Mouse (Mus musculus) CH12.LX (cell line): ENCODE measurements around the gene Anpep. TPM values are rescaled to one million over a fixed set of nuclear protein-coding genes. Genes with fewer than 3 reads are reported as not detected.

Experiments
- DNase-seq: peaks from one replicate; pipeline ENCODE4 v3.0.0-alpha.2; 2013; ENCODE audit errors: extremely low read depth
- H3K27ac ChIP-seq: 2 replicates; pipeline ENCODE4 v1.5.1; 2012; ENCODE audit warnings: low read depth, mild to moderate bottlenecking, control low read depth, moderate library complexity; ENCODE audit not compliant: insufficient read depth
- H3K27me3 ChIP-seq: replicated peaks from 2 replicates; pipeline ENCODE3; 2012; ENCODE audit warnings: inconsistent platforms
- H3K36me3 ChIP-seq, 2 experiments: replicated peaks in 1 of 2; 2 replicates each; pipeline versions ENCODE3 to v1.6.1; 2012; ENCODE audit warnings: inconsistent platforms in 1 of 2, low read length in 1 of 2, mild to moderate bottlenecking in 1 of 2, mixed read lengths in 1 of 2, moderate library complexity in 1 of 2; ENCODE audit not compliant: control insufficient read depth in 1 of 2, insufficient read depth in 1 of 2
- H3K4me1 ChIP-seq, 2 experiments: 2 replicates each; pipeline ENCODE4 v1.6.1; 2012; ENCODE audit warnings: inconsistent platforms in 1 of 2, moderate library complexity in 1 of 2; ENCODE audit not compliant: insufficient read depth in 2 of 2, control insufficient read depth in 1 of 2
- H3K4me2 ChIP-seq: 2 replicates; pipeline ENCODE4 v1.6.1; 2012; ENCODE audit warnings: low read depth, mild to moderate bottlenecking, control low read depth; ENCODE audit not compliant: poor library complexity, insufficient read depth, severe bottlenecking
- H3K4me3 ChIP-seq, 3 experiments: fragments of 150-350 bp in 1 of 3; sonication (generic) in 1 of 3; replicated peaks in 1 of 3; 2 replicates each; pipeline versions ENCODE3 to v1.5.1; 2011 to 2012; ENCODE audit warnings: low read depth in 2 of 3, low read length in 2 of 3, mild to moderate bottlenecking in 2 of 3, moderate library complexity in 2 of 3, control low read depth in 1 of 3, improper control_type of control experiment in 1 of 3, inconsistent platforms in 1 of 3, mixed read lengths in 1 of 3; ENCODE audit not compliant: poor library complexity in 1 of 3
- H3K79me2 ChIP-seq: replicated peaks from 2 replicates; pipeline ENCODE4 v1.6.1; 2012; ENCODE audit warnings: mild to moderate bottlenecking, moderate library complexity; ENCODE audit not compliant: control insufficient read depth, poor library complexity, insufficient read depth, severe bottlenecking; ENCODE audit errors: extremely low read depth
- H3K9ac ChIP-seq: 2 replicates; pipeline ENCODE4 v1.6.1; 2012; ENCODE audit warnings: low read depth, mild to moderate bottlenecking, control low read depth, moderate library complexity; ENCODE audit not compliant: insufficient read depth
- H3K9me3 ChIP-seq: replicated peaks from 2 replicates; pipeline ENCODE3; 2012; ENCODE audit warnings: low read length, inconsistent platforms, mixed read lengths
- CTCF ChIP-seq, 2 experiments: IDR thresholded peaks in 1 of 2; conservative IDR thresholded peaks in 1 of 2; 2 replicates each; pipeline ENCODE4 v1.5.1; 2011 to 2012; ENCODE audit warnings: low read depth in 2 of 2, low read length in 2 of 2, improper control_type of control experiment in 1 of 2, inconsistent platforms in 1 of 2, mild to moderate bottlenecking in 1 of 2, moderate library complexity in 1 of 2
- ETS1 ChIP-seq: conservative IDR thresholded peaks from 2 replicates; pipeline ENCODE4 v1.6.1; 2012; ENCODE audit warnings: low read depth, mild to moderate bottlenecking, inconsistent platforms, low read length, improper control_type of control experiment, moderate library complexity
- IRF4 ChIP-seq: IDR thresholded peaks from 2 replicates; pipeline ENCODE4 v1.6.1; 2014; ENCODE audit warnings: low read depth, mild to moderate bottlenecking, inconsistent platforms, low read length, improper control_type of control experiment
- JUN ChIP-seq: IDR thresholded peaks from 2 replicates; pipeline ENCODE4 v1.6.1; 2011; ENCODE audit warnings: low read depth, mild to moderate bottlenecking, low read length, improper control_type of control experiment, moderate library complexity; ENCODE audit not compliant: insufficient read depth
- MAX ChIP-seq: IDR thresholded peaks from 2 replicates; pipeline ENCODE4 v1.6.1; 2011; ENCODE audit warnings: low read length, improper control_type of control experiment
- MEF2A ChIP-seq: IDR thresholded peaks from 2 replicates; pipeline ENCODE4 v1.6.1; 2014; ENCODE audit warnings: low read depth, mild to moderate bottlenecking, inconsistent platforms, low read length, improper control_type of control experiment, borderline replicate concordance
- MYC ChIP-seq: IDR thresholded peaks from 2 replicates; pipeline ENCODE4 v1.6.1; 2011; ENCODE audit warnings: low read depth, mild to moderate bottlenecking, improper control_type of control experiment, low read length
- PAX5 ChIP-seq: IDR thresholded peaks from 2 replicates; pipeline ENCODE4 v1.6.1; 2012; ENCODE audit warnings: low read length, inconsistent platforms, mixed read lengths
- RAD21 ChIP-seq: IDR thresholded peaks from 2 replicates; pipeline ENCODE4 v1.6.1; 2011; ENCODE audit warnings: low read depth, mild to moderate bottlenecking, low read length, improper control_type of control experiment, moderate library complexity
- SMC3 ChIP-seq: IDR thresholded peaks from 2 replicates; pipeline ENCODE4 v1.6.1; 2011; ENCODE audit warnings: low read depth, low read length, improper control_type of control experiment
- TBP ChIP-seq: conservative IDR thresholded peaks from 2 replicates; pipeline ENCODE4 v1.6.1; 2011; ENCODE audit warnings: low read depth, low read length, improper control_type of control experiment
- UBTF ChIP-seq: IDR thresholded peaks from 2 replicates; pipeline ENCODE4 v1.6.1; 2012; ENCODE audit warnings: low read depth, mild to moderate bottlenecking, inconsistent platforms, low read length, improper control_type of control experiment, moderate library complexity
- USF2 ChIP-seq: conservative IDR thresholded peaks from 2 replicates; pipeline ENCODE4 v1.6.1; 2011; ENCODE audit warnings: low read depth, low read length, improper control_type of control experiment
- ZC3H11A ChIP-seq: IDR thresholded peaks from 2 replicates; pipeline ENCODE4 v1.6.1; 2012; ENCODE audit warnings: low read depth, mild to moderate bottlenecking, inconsistent platforms, low read length, improper control_type of control experiment
- ZMIZ1 ChIP-seq: IDR thresholded peaks from 2 replicates; pipeline ENCODE4 v1.6.1; 2012; ENCODE audit warnings: low read depth, mild to moderate bottlenecking, inconsistent platforms, low read length, improper control_type of control experiment
- dilution Hi-C: fragments of 300-500 bp; cut with MboI; formaldehyde crosslinking; loops from 2 replicates; pipeline ENCODE4 v1.14.3; 2020; ENCODE audit warnings: low sequenced_read_pairs; ENCODE audit not compliant: extremely low pct_unique_long_range_greater_than_20kb, extremely low pct_ligation_motif_present
- in situ Hi-C: fragments of 300-500 bp; cut with MboI; formaldehyde crosslinking; loops from 3 replicates; pipeline ENCODE4 v1.14.3; 2019; ENCODE audit warnings: low sequenced_read_pairs, low pct_ligation_motif_present, low pct_unique_long_range_greater_than_20kb, mixed read lengths
- polyA plus RNA-seq: library from polyadenylated mRNA; unstranded; fragments of >175 nt; gene quantifications from 2 replicates; pipeline ENCODE4 v1.2.1, GENCODE M21; 2012; ENCODE audit warnings: low read depth; ENCODE audit not compliant: insufficient read length
- total RNA-seq, 2 experiments: library from RNA; depleted of rRNA; stranded (reverse); fragments of 300-350 nt in 1 of 2; fragments of >200 nt in 1 of 2; gene quantifications; 2 replicates each; pipeline ENCODE4 v1.2.3; 2012 to 2014

Anpep gene
- total and polyA plus RNA-seq, 3 experiments: 0.25 to 0.60 TPM; not detected in 1

GRCm38 (mm10) chr7:79781826-79782515 lies 78.9 kb downstream of the Anpep start:
- Histone ChIP-seq H3K36me3 (no peaks in the 10 kb centered on the region), H3K9ac (no peak overlapping the region)
- TF ChIP-seq ZC3H11A (no peak), TBP (0 out of 2 replicates have a peak, but pooled peaks have one; percentile 30)
- TF ChIP-seq, all 38 proteins: peak for 1
- no peak for DNase-seq
- in situ Hi-C loops: no loop called here
- Histone ChIP-seq H3K4me2 (no peak overlapping the region), H3K4me3 (no peak overlapping the region), H3K27ac (no peak overlapping the region), H3K79me2 (no peaks in the 10 kb centered on the region), H3K9me3 (no peaks in the 10 kb centered on the region), H3K27me3 (peaks cover under 1% of the 10 kb centered on the region), H3K4me1 (peaks cover 0 to 10% of the 10 kb centered on the region in 2 experiments; a peak in 3 of 4 replicates)
- dilution Hi-C loops: no loop called here

- peak overlapping the region in 2 of 3 experiments; percentile 10 to 22 for H3K4me3 ChIP-seq
Observed at GRCm38 (mm10) chr7:79780647-79781626, 79.9 kb downstream of the Anpep start.

More at GRCm38 (mm10) chr7:79780647-79781626, 79.9 kb downstream of the Anpep start:
- peaks cover 2% of the 10 kb centered on the region for H3K27me3 ChIP-seq
- peak; percentile 76 for DNase-seq
- TF ChIP-seq PAX5 (no peak), RAD21 (peak; percentile 66), USF2 (no peak), ETS1 (no peak), CTCF (conservative IDR thresholded peaks at IDR 0.05 in 1 of 2, IDR thresholded peaks at IDR 0.05 in 1 of 2; ENCODE audit: low read depth in 2 of 2, low read length in 2 of 2) (peak; percentile 84 to 89), SMC3 (peak; percentile 61), MAX (no peak), MYC (peak; percentile 81), JUN (no peak), ZMIZ1 (no peak), IRF4 (no peak), MEF2A (no peak), UBTF (no peak)
- H3K9me3 ChIP-seq: no peaks in the 10 kb centered on the region
- in situ Hi-C loops: no loop called here
- H3K27ac ChIP-seq: no peak overlapping the region
- no peaks in the 10 kb centered on the region for H3K79me2 ChIP-seq
- H3K36me3 ChIP-seq: no peaks in the 10 kb centered on the region
- dilution Hi-C loops: no loop called here
- H3K9ac ChIP-seq: no peak overlapping the region
- peak overlapping the region; percentile 48 for H3K4me2 ChIP-seq
- H3K4me1 ChIP-seq: peaks cover 0 to 10% of the 10 kb centered on the region in 2 experiments; a peak in 3 of 4 replicates

Other genes with a start within 250 kb of the Anpep start
- not detected in 2 replicates for gene Rhcg, start 243.4 kb downstream of the Anpep start, total RNA-seq (2012; rRNA removed)
- not detected in 2 replicates for gene Rhcg, start 243.4 kb downstream of the Anpep start, total RNA-seq (2014; rRNA removed)
- gene Rhcg, start 243.4 kb downstream of the Anpep start, polyA plus RNA-seq: not detected in 2 replicates
- gene Ticrr, start 200.9 kb downstream of the Anpep start, total RNA-seq (2012; rRNA removed): 10.2 and 11.5 TPM in 2 replicates
- 4.8 and 8.3 TPM in 2 replicates for gene Ticrr, start 200.9 kb downstream of the Anpep start, total RNA-seq (2014; rRNA removed)
- 16.7 and 19.2 TPM in 2 replicates for gene Ticrr, start 200.9 kb downstream of the Anpep start, polyA plus RNA-seq
- 7.1 and 8.1 TPM in 2 replicates for gene Kif7, start 145.3 kb downstream of the Anpep start, total RNA-seq (2012; rRNA removed)
- gene Kif7, start 145.3 kb downstream of the Anpep start, total RNA-seq (2014; rRNA removed): 4.7 and 4.8 TPM in 2 replicates
- 7.4 and 8.1 TPM in 2 replicates for gene Kif7, start 145.3 kb downstream of the Anpep start, polyA plus RNA-seq
- 0.08 TPM in 1 of 2 replicates, not detected in the other for gene Plin1, start 128.2 kb downstream of the Anpep start, total RNA-seq (2012; rRNA removed)
- not detected in 2 replicates for gene Plin1, start 128.2 kb downstream of the Anpep start, total RNA-seq (2014; rRNA removed)
- gene Plin1, start 128.2 kb downstream of the Anpep start, polyA plus RNA-seq: not detected in 2 replicates
- gene Pex11a, start 117.9 kb downstream of the Anpep start, total RNA-seq (2012; rRNA removed): 2.8 and 3.4 TPM in 2 replicates
- gene Pex11a, start 117.9 kb downstream of the Anpep start, total RNA-seq (2014; rRNA removed): 1.5 and 2.1 TPM in 2 replicates
- gene Pex11a, start 117.9 kb downstream of the Anpep start, polyA plus RNA-seq: 4.3 and 4.8 TPM in 2 replicates
- gene Wdr93, start 117.9 kb downstream of the Anpep start, total RNA-seq (2012; rRNA removed): 0.38 and 1.2 TPM in 2 replicates
- 0.63 and 0.75 TPM in 2 replicates for gene Wdr93, start 117.9 kb downstream of the Anpep start, total RNA-seq (2014; rRNA removed)
- 0.85 and 1.3 TPM in 2 replicates for gene Wdr93, start 117.9 kb downstream of the Anpep start, polyA plus RNA-seq
- gene Mesp1, start 67.3 kb downstream of the Anpep start, total RNA-seq (2012; rRNA removed): not detected in 2 replicates
- not detected in 2 replicates for gene Mesp1, start 67.3 kb downstream of the Anpep start, total RNA-seq (2014; rRNA removed)
- gene Mesp1, start 67.3 kb downstream of the Anpep start, polyA plus RNA-seq: not detected in 2 replicates
- gene Mesp2, start 50.3 kb downstream of the Anpep start, total RNA-seq (2012; rRNA removed): not detected in 2 replicates
- gene Mesp2, start 50.3 kb downstream of the Anpep start, total RNA-seq (2014; rRNA removed): not detected in 2 replicates
- gene Mesp2, start 50.3 kb downstream of the Anpep start, polyA plus RNA-seq: not detected in 2 replicates
- 11.8 and 12.7 TPM in 2 replicates for gene Ap3s2, start 59.6 kb upstream of the Anpep start, total RNA-seq (2012; rRNA removed)
- gene Ap3s2, start 59.6 kb upstream of the Anpep start, total RNA-seq (2014; rRNA removed): 14.4 and 14.9 TPM in 2 replicates
- gene Ap3s2, start 59.6 kb upstream of the Anpep start, polyA plus RNA-seq: 21.8 and 28.3 TPM in 2 replicates
- not detected in 2 replicates for gene Arpin, start 74.3 kb upstream of the Anpep start, total RNA-seq (2012; rRNA removed)
- not detected in 2 replicates for gene Arpin, start 74.3 kb upstream of the Anpep start, total RNA-seq (2014; rRNA removed)
- not detected in 2 replicates for gene Arpin, start 74.3 kb upstream of the Anpep start, polyA plus RNA-seq
- gene Zfp710, start 163.8 kb upstream of the Anpep start, total RNA-seq (2012; rRNA removed): 16.2 and 16.3 TPM in 2 replicates
- 6.1 and 7.6 TPM in 2 replicates for gene Zfp710, start 163.8 kb upstream of the Anpep start, total RNA-seq (2014; rRNA removed)
- gene Zfp710, start 163.8 kb upstream of the Anpep start, polyA plus RNA-seq: 12.1 and 14.4 TPM in 2 replicates